Mouse (Mus musculus): Measurements from ENCODE around the gene Agmat. TPM values are rescaled to one million over a fixed set of nuclear protein-coding genes. Genes with fewer than 3 reads are reported as not detected.

Agmat gene
- polyA plus RNA-seq, 1 experiment from 2014 or later, result not detected

- no peak for ATAC-seq (ENCODE audit: insufficient number of reproducible peaks, insufficient read depth, low FRiP score, low TSS enrichment, low read depth)
- Histone ChIP-seq H3K9me3 (no peaks in the 10 kb centered on the region), H3K9ac (0 out of 2 replicates have a peak overlapping the region, but pooled peaks have one; percentile 6), H3K4me3 (no peak overlapping the region), H3K27me3 (no peaks in the 10 kb centered on the region), H3K36me3 (peaks cover 21% of the 10 kb centered on the region), H3K4me1 (peaks cover 19% of the 10 kb centered on the region), H3K4me2 (no peak overlapping the region), H3K27ac (no peak overlapping the region)
- WGBS, result 82% methylated on average over 7 of the region's 7 CpGs
Observed at GRCm38 (mm10) chr4:141796356-141796755, 49.9 kb downstream of the Agmat start.

GRCm38 (mm10) chr4:141796954-141797353 is 50.5 kb downstream of the Agmat start:
- 67% methylated on average over 4 of the region's 4 CpGs for WGBS
- 0 out of 2 replicates have a peak overlapping the region, but pooled peaks have one; percentile 6 for H3K9ac ChIP-seq
- no peaks in the 10 kb centered on the region for H3K27me3 ChIP-seq
- no peak overlapping the region for H3K4me3 ChIP-seq
- no peak overlapping the region for H3K4me2 ChIP-seq
- no peaks in the 10 kb centered on the region for H3K9me3 ChIP-seq
- no peak for ATAC-seq (ENCODE audit: insufficient number of reproducible peaks, insufficient read depth, low FRiP score, low TSS enrichment, low read depth)
- H3K4me1 ChIP-seq, result peaks cover 19% of the 10 kb centered on the region
- H3K27ac ChIP-seq, result no peak overlapping the region
- H3K36me3 ChIP-seq, result peaks cover 21% of the 10 kb centered on the region

GRCm38 (mm10) chr4:141797545-141797944 is 51.1 kb downstream of the Agmat start:
- Histone ChIP-seq H3K9ac (no peak overlapping the region), H3K27ac (no peak overlapping the region), H3K4me2 (no peak overlapping the region), H3K36me3 (peaks cover 21% of the 10 kb centered on the region), H3K4me1 (peaks cover 19% of the 10 kb centered on the region), H3K9me3 (no peaks in the 10 kb centered on the region), H3K4me3 (no peak overlapping the region), H3K27me3 (no peaks in the 10 kb centered on the region)
- ATAC-seq (ENCODE audit: insufficient number of reproducible peaks, insufficient read depth, low FRiP score, low TSS enrichment, low read depth), result no peak
- WGBS, result 86% methylated on average over 5 of the region's 5 CpGs

GRCm38 (mm10) chr4:141804105-141804504 is 57.6 kb downstream of the Agmat start:
- WGBS, result 84% methylated on average over 4 of the region's 4 CpGs
- Histone ChIP-seq H3K9me3 (no peaks in the 10 kb centered on the region), H3K27ac (no peak overlapping the region), H3K27me3 (no peaks in the 10 kb centered on the region), H3K36me3 (peaks cover 62% of the 10 kb centered on the region), H3K4me3 (no peak overlapping the region), H3K9ac (no peak overlapping the region), H3K4me2 (no peak overlapping the region), H3K4me1 (no peaks in the 10 kb centered on the region)
- no peak for ATAC-seq (ENCODE audit: insufficient number of reproducible peaks, insufficient read depth, low FRiP score, low TSS enrichment, low read depth)

GRCm38 (mm10) chr4:141805886-141806285 is 59.4 kb downstream of the Agmat start:
- H3K4me2 ChIP-seq, result no peak overlapping the region
- H3K27me3 ChIP-seq, result no peaks in the 10 kb centered on the region
- WGBS, result 90% methylated on average over 8 of the region's 8 CpGs
- H3K4me1 ChIP-seq, result no peaks in the 10 kb centered on the region
- no peak for ATAC-seq (ENCODE audit: insufficient number of reproducible peaks, insufficient read depth, low FRiP score, low TSS enrichment, low read depth)
- no peak overlapping the region for H3K9ac ChIP-seq
- no peak overlapping the region for H3K27ac ChIP-seq
- peaks cover 80% of the 10 kb centered on the region for H3K36me3 ChIP-seq
- no peaks in the 10 kb centered on the region for H3K9me3 ChIP-seq
- no peak overlapping the region for H3K4me3 ChIP-seq

Other genes with a start within 250 kb of the Agmat start
- gene Spen, start 208.1 kb upstream of the Agmat start, polyA plus RNA-seq (2015; fragmentation: Nextera tagmentation; extraction: Ambion mirVana), result 11.6 and 12.7 TPM in 2 replicates
- 49.0 and 56.1 TPM in 2 replicates for gene Fblim1, start 140.6 kb upstream of the Agmat start, polyA plus RNA-seq (2015; fragmentation: Nextera tagmentation; extraction: Ambion mirVana)
- gene Tmem82, start 128.0 kb upstream of the Agmat start, polyA plus RNA-seq (2015; fragmentation: Nextera tagmentation; extraction: Ambion mirVana), result 0.47 and 0.74 TPM in 2 replicates
- 0.12 TPM in 1 of 2 replicates, not detected in the other for gene Slc25a34, start 122.9 kb upstream of the Agmat start, polyA plus RNA-seq (2015; fragmentation: Nextera tagmentation; extraction: Ambion mirVana)
- gene Plekhm2, start 81.8 kb upstream of the Agmat start, polyA plus RNA-seq (2015; fragmentation: Nextera tagmentation; extraction: Ambion mirVana), result 8.5 TPM in 2 replicates
- gene Rsc1a1, start 61.1 kb upstream of the Agmat start, polyA plus RNA-seq (2015; fragmentation: Nextera tagmentation; extraction: Ambion mirVana), result not detected in 2 replicates
- 22.9 and 25.2 TPM in 2 replicates for gene Ddi2, start 23.3 kb upstream of the Agmat start, polyA plus RNA-seq (2015; fragmentation: Nextera tagmentation; extraction: Ambion mirVana)
- 3.8 and 4.2 TPM in 2 replicates for gene Dnajc16, start 44.3 kb downstream of the Agmat start, polyA plus RNA-seq (2015; fragmentation: Nextera tagmentation; extraction: Ambion mirVana)
- 14.2 and 15.1 TPM in 2 replicates for gene Casp9, start 46.9 kb downstream of the Agmat start, polyA plus RNA-seq (2015; fragmentation: Nextera tagmentation; extraction: Ambion mirVana)
- 0.25 TPM in 1 of 2 replicates, not detected in the other for gene Cela2a, start 79.5 kb downstream of the Agmat start, polyA plus RNA-seq (2015; fragmentation: Nextera tagmentation; extraction: Ambion mirVana)
- not detected in 2 replicates for gene Ctrc, start 99.7 kb downstream of the Agmat start, polyA plus RNA-seq (2015; fragmentation: Nextera tagmentation; extraction: Ambion mirVana)
- 51.2 and 52.0 TPM in 2 replicates for gene Efhd2, start 128.2 kb downstream of the Agmat start, polyA plus RNA-seq (2015; fragmentation: Nextera tagmentation; extraction: Ambion mirVana)